Mouse (Mus musculus) brain, embryonic 14.5 days (tissue): Measurements from ENCODE around the gene Rasip1.

Source experiments
- CTCF ChIP-seq: fragments of 200-500 bp; IDR thresholded peaks from 2 replicates; pipeline ENCODE4 v1.5.1; 2012; ENCODE audit warnings: inconsistent platforms, mild to moderate bottlenecking, moderate library complexity, borderline replicate concordance; ENCODE audit not compliant: insufficient read depth, insufficient read length; ENCODE audit errors: extremely low read depth
- POLR2A ChIP-seq: fragments of 200-500 bp; IDR thresholded peaks from 2 replicates; pipeline ENCODE4 v1.6.1; 2012; ENCODE audit warnings: mild to moderate bottlenecking, inconsistent platforms, borderline replicate concordance; ENCODE audit not compliant: poor library complexity, insufficient read depth, insufficient read length, severe bottlenecking; ENCODE audit errors: extremely low read depth

DNA sequence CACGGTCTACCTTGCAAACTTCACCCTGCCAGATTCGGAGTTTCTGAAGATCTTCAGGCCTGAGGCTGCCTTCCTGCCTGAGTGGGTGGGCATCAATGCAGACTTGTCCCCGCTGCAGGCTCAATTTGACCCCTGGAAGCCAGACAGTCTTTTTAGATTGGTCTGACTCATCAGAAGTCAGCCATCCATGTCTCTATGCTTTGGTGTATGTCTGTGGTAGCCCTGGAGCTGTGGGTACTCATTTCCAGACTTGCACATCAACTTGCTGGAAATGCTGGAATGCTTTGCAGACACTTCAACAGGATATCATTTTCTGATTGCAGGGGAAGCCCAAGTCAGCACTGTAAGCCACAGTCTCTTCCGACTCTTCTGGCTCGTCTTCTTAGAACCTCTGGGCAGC lies 7.7 kb upstream of the Rasip1 start:
- no peak for TF ChIP-seq CTCF
- no peak for TF ChIP-seq POLR2A
